Mouse (Mus musculus): ENCODE data around the gene Mbnl2. TPM values are rescaled to one million over a fixed set of nuclear protein-coding genes. Genes with fewer than 3 reads are reported as not detected.

Mbnl2 gene
- polyA plus RNA-seq (2015; fragmentation: Nextera tagmentation; extraction: Ambion mirVana) = 18.7 and 19.4 TPM in 2 replicates

DNA sequence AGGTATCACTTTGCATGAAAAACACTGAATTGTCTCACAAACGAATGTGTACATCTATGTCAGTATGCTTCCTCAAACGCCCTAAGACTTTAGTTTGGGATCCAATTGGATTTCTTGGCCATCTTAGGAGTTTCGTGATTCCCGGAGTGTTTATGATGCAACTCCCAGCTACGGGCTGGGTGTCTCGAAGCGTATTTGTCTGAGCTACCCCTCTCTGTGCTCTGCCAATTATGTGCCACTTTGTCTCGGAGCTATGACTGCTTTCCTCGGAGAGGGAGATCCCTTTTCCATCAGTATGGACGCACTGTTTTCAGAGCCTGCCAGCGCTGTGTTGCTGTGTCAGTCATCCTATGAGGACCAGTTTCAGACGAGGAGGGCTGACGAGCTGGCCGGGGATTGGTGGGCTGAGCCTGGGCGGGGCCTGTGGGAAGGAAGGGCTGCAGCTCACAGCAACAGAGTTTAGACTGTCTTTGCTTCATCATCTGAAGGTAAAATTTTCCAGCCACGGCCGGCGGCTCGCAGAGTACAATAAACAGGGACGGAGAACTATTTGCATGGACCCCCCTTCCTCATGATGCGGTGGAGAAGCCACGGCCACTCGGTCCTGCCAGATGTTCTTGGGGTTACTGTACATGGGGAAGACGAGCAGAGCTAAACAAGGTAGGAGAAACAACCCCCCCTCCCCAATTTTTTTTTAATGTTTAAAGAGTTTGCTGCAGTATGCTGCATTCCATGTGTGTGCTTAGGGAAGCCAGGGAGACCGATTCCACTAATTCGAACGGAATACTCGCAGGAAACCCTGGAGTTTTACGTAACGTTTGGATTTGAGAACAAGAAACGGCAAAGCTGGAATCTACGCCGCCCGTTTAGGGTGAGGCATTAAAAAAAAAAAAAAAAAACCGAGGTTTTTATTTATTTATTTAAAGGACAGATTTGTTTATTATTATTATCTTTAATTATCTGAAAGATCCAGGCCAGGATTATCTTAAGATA lies at the start of gene Mbnl2:
Mbnl2 (plus strand) TSS at position 424 of the 993 bp plus-strand sequence.
- Histone ChIP-seq H3K9me3 (replicated peaks) (no peaks in the 10 kb centered on the region), H3K4me1 (peaks cover 56% of the 10 kb centered on the region), H3K4me3 (peak within 1 kb of the TSS; percentile 65), H3K4me2 (peak within 1 kb of the TSS; percentile 69), H3K36me3 (ENCODE audit: poor library complexity, severe bottlenecking) (no peaks in the 10 kb centered on the region), H3K27me3 (no peaks in the 10 kb centered on the region), H3K27ac (peak within 1 kb of the TSS; percentile 89), H3K9ac (peak within 1 kb of the TSS; percentile 67)
- 1% methylated on average over 35 of the region's 35 CpGs for WGBS
- peak; percentile 99 for ATAC-seq

DNA sequence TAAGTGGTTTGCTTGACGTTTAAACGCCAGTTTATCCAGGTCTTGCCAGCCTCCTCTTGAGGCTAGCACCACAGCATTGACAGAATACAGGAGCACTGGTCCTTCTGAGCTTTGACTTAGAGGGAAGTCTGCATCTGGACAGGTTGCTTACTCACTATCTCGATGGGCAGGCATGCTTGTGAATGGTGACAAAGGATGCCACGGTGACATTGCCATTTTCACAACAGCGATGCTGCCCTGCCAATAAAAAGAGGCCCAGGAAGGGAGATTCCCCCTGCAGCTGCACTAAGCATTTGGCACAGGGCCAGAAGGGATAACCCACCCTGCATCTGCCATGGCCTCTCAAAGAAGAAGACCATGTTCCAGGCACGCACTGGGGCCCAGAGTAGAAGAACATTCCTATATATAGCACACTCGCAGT lies 43.4 kb upstream of the Mbnl2 start:
- Histone ChIP-seq H3K9ac (no peak overlapping the region), H3K27ac (no peak overlapping the region)
- WGBS = 58% methylated on average over 7 of the region's 7 CpGs

DNA sequence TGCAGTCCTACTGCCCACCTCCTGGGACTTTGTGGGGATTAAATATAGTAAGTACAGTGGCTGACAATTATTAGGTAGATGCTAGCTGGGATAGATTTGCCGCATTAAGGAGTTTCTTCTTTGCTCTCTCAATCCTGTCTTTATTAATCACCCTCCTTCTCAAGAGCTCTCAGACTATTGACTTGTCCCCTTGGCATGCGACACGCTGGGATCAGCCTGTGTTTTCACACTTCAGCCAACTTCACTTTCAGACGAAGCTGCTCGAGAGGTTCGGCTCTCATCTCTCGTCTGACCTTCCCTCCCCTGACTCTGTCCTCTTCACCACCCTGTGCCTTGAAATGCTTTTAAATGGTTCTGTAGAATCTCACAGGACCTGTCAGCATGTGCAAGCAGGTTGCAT lies 39.9 kb upstream of the Mbnl2 start:
- Histone ChIP-seq H3K36me3 (ENCODE audit: poor library complexity, severe bottlenecking) (no peaks in the 10 kb centered on the region), H3K9me3 (replicated peaks) (no peaks in the 10 kb centered on the region), H3K4me3 (no peak overlapping the region), H3K27ac (no peak overlapping the region), H3K27me3 (no peaks in the 10 kb centered on the region), H3K9ac (no peak overlapping the region), H3K4me2 (no peak overlapping the region), H3K4me1 (peaks cover 7% of the 10 kb centered on the region)
- 81% methylated on average over 7 of the region's 7 CpGs for WGBS
- no peak for ATAC-seq

More for the DNA sequence above, 43.4 kb upstream of the Mbnl2 start:
- 0 out of 2 replicates have a peak, but pooled peaks cover 5% of the 10 kb centered on the region for H3K9me3 ChIP-seq (replicated peaks)
- H3K4me2 ChIP-seq = no peak overlapping the region
- H3K27me3 ChIP-seq = no peaks in the 10 kb centered on the region
- no peaks in the 10 kb centered on the region for H3K36me3 ChIP-seq (ENCODE audit: poor library complexity, severe bottlenecking)
- ATAC-seq = 0 out of 2 replicates have a peak, but pooled peaks have one; percentile 10
- peaks cover 7% of the 10 kb centered on the region for H3K4me1 ChIP-seq
- no peak overlapping the region for H3K4me3 ChIP-seq

DNA sequence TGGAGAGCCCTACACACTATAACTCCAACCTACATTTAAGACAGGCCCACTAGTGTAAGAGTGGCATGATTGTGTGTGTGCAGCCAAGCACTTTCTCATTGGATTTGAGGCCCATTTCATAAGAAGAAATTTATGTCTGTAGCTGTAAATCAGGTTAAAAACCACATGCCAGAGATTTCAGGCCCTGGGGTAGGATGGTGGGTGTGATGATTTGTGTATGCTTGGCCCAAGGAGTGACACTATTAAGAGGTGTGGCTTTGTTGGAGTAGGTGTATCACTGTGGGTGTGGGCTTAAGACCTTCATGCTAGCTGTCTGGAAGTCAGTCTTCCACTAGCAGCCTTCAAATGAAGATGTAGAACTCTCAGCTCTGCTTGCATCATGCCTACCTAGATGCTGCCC lies 37.0 kb upstream of the Mbnl2 start:
- no peak overlapping the region for H3K9ac ChIP-seq
- no peaks in the 10 kb centered on the region for H3K36me3 ChIP-seq (ENCODE audit: poor library complexity, severe bottlenecking)
- no peak overlapping the region for H3K4me2 ChIP-seq
- no peak for ATAC-seq
- no peak overlapping the region for H3K27ac ChIP-seq
- no peak overlapping the region for H3K4me3 ChIP-seq
- H3K9me3 ChIP-seq (replicated peaks) = no peaks in the 10 kb centered on the region
- H3K4me1 ChIP-seq = no peaks in the 10 kb centered on the region
- no peaks in the 10 kb centered on the region for H3K27me3 ChIP-seq

DNA sequence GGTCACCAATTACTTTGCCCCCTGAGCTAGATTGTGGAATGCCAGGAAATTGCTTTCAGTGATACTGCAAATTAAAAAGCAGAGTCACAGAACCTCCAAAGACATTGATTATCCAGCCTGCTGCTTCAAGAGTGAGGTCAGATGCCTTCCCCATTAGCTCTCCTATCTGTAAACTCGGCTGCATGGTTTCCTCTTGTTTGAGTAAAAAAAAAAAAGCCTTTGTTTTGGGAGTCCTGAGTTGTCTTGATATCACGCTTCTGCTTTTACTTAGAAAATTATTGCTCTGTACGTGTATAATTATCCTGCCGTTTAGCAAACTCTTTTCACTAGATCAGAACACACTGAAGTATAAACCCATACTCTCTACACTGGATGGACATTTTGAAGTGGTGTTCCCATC lies 35.3 kb upstream of the Mbnl2 start:
- WGBS = 70% methylated on average over 4 of the region's 4 CpGs

DNA sequence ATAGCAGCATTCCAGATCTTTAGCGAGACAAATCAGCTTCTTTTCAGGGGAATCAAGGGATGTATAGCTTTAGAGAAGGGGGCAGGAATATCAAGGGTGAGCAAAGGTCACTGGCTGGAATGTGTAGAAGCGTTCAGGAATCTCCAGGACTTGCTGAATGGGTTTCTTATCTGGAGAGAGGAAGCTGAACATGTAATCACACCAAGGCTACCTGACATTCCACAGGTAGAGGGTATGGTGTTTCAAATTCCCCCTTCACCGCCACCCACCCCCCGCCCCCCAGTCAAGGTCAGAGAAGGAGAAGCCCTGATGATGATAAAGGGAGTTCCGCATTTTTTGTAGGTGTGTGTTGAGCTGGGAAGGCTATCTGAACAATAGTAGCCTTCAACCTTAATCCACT lies 32.8 kb upstream of the Mbnl2 start:
- no peaks in the 10 kb centered on the region for H3K27me3 ChIP-seq
- H3K27ac ChIP-seq = no peak overlapping the region
- no peak overlapping the region for H3K4me3 ChIP-seq
- ATAC-seq = no peak
- H3K4me1 ChIP-seq = no peaks in the 10 kb centered on the region
- no peak overlapping the region for H3K9ac ChIP-seq
- whole genome bisulfite sequencing = 75% methylated on average over 5 of the region's 5 CpGs
- no peaks in the 10 kb centered on the region for H3K9me3 ChIP-seq (replicated peaks)
- H3K4me2 ChIP-seq = no peak overlapping the region
- no peaks in the 10 kb centered on the region for H3K36me3 ChIP-seq (ENCODE audit: poor library complexity, severe bottlenecking)

More for the DNA sequence above, 35.3 kb upstream of the Mbnl2 start:
- H3K4me1 ChIP-seq = no peaks in the 10 kb centered on the region
- H3K4me3 ChIP-seq = no peak overlapping the region
- no peaks in the 10 kb centered on the region for H3K9me3 ChIP-seq (replicated peaks)
- no peak for ATAC-seq
- H3K4me2 ChIP-seq = no peak overlapping the region
- H3K27me3 ChIP-seq = no peaks in the 10 kb centered on the region
- no peak overlapping the region for H3K27ac ChIP-seq
- H3K36me3 ChIP-seq (ENCODE audit: poor library complexity, severe bottlenecking) = no peaks in the 10 kb centered on the region
- no peak overlapping the region for H3K9ac ChIP-seq

DNA sequence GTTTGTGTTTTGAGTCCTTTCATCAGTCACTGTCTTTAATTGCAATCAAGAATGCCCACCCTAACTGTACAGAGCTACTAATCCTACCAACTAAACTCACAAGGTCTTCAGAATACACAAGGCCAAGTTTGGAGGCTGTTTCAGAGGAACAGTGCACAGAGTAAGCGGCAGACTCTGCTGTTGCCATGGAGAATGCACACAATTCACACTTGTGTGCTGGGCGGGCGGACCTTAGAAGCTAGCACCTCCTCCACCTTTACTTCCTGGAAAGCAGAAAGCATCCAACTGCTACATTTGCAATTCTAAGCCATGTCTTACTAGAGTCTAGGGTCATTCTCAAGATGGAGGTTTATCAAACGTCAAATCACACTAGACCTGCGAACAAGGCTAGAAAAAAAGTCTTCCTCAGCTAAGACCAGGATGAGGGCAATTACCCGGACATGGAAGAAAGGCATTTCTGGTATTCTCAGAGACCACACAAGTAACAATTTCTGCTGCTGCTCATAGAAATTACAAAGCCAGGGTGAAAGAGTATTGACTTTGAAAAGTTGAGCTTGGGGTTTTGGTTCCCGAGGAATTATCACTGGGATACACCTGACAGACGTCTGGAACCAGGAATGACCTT lies 30.3 kb upstream of the Mbnl2 start:
- no peak overlapping the region for H3K27ac ChIP-seq
- H3K9me3 ChIP-seq (replicated peaks) = no peaks in the 10 kb centered on the region
- no peaks in the 10 kb centered on the region for H3K4me1 ChIP-seq
- no peak for ATAC-seq
- H3K27me3 ChIP-seq = no peaks in the 10 kb centered on the region
- no peak overlapping the region for H3K4me2 ChIP-seq
- no peaks in the 10 kb centered on the region for H3K36me3 ChIP-seq (ENCODE audit: poor library complexity, severe bottlenecking)
- no peak overlapping the region for H3K4me3 ChIP-seq
- no peak overlapping the region for H3K9ac ChIP-seq
- 78% methylated on average over 8 of the region's 8 CpGs for WGBS

DNA sequence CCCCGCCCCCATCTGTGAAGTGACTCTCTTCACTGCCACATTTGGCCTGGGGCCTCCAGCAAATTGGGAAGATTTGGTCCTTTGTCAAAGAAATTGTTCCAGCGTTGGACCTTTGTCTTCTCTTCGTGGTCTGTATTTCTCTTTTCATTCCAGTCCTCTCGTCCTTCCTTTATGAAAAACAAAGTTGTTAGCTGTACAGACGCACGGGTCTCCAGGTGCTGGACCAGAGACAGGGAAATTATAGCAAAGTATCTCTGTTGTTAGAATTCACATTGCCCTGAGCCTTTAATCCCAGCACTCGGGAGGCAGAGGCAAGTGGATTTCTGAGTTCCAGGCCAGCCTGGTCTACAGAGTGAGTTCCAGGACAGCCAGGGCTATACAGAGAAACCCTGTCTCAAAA lies 22.1 kb upstream of the Mbnl2 start:
- no peaks in the 10 kb centered on the region for H3K9me3 ChIP-seq (replicated peaks)
- no peak overlapping the region for H3K27ac ChIP-seq
- H3K4me2 ChIP-seq = no peak overlapping the region
- H3K4me1 ChIP-seq = no peaks in the 10 kb centered on the region
- H3K36me3 ChIP-seq (ENCODE audit: poor library complexity, severe bottlenecking) = no peaks in the 10 kb centered on the region
- WGBS = 68% methylated on average over 7 of the region's 7 CpGs
- H3K9ac ChIP-seq = no peak overlapping the region
- H3K4me3 ChIP-seq = no peak overlapping the region
- no peaks in the 10 kb centered on the region for H3K27me3 ChIP-seq
- ATAC-seq = no peak

DNA sequence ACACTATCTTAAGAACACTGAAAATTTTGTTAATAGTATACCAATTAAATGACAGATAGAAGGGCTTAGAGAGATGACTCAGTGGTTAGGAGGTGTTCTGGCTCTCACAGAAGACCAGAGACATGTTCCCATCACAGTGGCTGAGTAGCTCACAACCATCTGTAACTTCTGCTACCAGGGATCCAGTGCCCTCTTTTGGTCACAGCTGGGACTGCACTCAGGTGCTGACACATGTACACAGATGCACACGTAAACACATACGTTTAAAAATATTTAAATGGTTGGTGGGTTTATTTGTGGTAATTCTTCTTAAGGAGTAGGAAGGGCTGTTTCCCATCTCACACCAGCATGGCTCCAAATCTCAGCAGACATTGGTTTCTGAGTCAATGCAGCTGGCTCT lies 19.3 kb upstream of the Mbnl2 start:
- Histone ChIP-seq H3K4me1 (no peaks in the 10 kb centered on the region), H3K27me3 (no peaks in the 10 kb centered on the region), H3K27ac (no peak overlapping the region), H3K9ac (no peak overlapping the region), H3K4me2 (no peak overlapping the region), H3K9me3 (replicated peaks) (no peaks in the 10 kb centered on the region), H3K36me3 (ENCODE audit: poor library complexity, severe bottlenecking) (no peaks in the 10 kb centered on the region), H3K4me3 (no peak overlapping the region)
- WGBS = 98% methylated on average over 2 of the region's 2 CpGs
- ATAC-seq = no peak

DNA sequence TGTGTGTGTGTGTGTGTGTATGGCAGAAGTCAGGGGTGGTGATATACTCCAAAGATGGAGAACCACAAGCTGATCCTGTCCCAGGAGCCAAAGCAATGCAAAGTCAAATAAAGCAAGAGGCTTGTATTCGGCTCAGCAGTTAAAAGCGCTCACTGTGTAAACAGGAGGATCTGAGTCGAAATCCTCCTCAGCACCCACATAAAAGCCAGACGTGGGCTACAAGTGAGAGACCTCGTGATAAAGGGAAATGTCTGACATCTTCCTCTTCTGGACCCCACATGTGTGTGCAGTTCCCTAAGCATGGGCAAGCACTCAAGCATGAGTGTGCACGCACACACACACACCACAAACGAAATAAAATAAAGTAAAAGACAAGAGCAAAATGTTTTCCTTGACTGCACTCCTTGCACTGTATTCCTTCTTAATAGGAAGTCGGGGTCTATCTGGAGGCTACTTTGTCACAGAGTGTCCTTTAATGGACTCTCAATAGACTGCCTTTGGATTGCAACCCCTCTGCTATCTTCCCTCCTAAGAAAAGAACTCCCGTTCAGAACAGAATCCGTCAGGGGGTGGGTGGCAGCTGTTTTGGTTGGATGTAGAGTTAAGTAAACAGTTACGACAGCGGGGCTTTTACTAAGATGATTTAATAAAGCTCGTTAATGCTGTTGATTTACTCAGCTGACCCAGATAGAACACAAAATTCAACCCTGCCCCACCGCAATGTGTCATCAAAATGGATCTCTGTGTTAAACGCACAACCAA lies 18.7 kb upstream of the Mbnl2 start:
- Histone ChIP-seq H3K4me3 (no peak overlapping the region), H3K9ac (no peak overlapping the region), H3K27ac (no peak overlapping the region), H3K4me2 (no peak overlapping the region), H3K9me3 (replicated peaks) (no peaks in the 10 kb centered on the region), H3K36me3 (ENCODE audit: poor library complexity, severe bottlenecking) (no peaks in the 10 kb centered on the region), H3K4me1 (no peaks in the 10 kb centered on the region), H3K27me3 (no peaks in the 10 kb centered on the region)
- 72% methylated on average over 15 of the region's 15 CpGs for WGBS
- ATAC-seq = no peak

DNA sequence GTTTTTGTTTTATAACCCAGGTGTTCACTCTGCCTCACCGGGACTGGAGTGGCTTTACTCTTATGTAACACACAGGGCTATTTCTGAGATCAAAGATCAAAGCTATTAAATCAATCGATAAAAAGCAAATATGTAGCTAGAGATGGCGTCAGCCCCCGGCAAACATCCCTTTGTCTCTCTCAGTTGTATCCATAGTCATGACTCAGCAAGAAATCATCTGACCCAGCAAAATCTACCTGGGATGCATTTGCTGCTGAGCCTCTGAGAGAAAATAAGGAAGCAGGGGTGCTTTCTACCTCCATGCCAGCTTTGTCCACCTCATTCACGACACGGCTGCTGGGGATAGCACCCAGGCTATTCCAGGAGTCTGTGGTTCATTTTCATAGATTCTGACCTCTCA lies 18.0 kb upstream of the Mbnl2 start:
- no peak overlapping the region for H3K4me2 ChIP-seq
- H3K4me1 ChIP-seq = no peaks in the 10 kb centered on the region
- H3K27me3 ChIP-seq = no peaks in the 10 kb centered on the region
- WGBS = 92% methylated on average over 6 of the region's 6 CpGs
- H3K9me3 ChIP-seq (replicated peaks) = no peaks in the 10 kb centered on the region
- H3K4me3 ChIP-seq = no peak overlapping the region
- no peak overlapping the region for H3K27ac ChIP-seq
- no peak overlapping the region for H3K9ac ChIP-seq
- no peaks in the 10 kb centered on the region for H3K36me3 ChIP-seq (ENCODE audit: poor library complexity, severe bottlenecking)
- ATAC-seq = no peak

DNA sequence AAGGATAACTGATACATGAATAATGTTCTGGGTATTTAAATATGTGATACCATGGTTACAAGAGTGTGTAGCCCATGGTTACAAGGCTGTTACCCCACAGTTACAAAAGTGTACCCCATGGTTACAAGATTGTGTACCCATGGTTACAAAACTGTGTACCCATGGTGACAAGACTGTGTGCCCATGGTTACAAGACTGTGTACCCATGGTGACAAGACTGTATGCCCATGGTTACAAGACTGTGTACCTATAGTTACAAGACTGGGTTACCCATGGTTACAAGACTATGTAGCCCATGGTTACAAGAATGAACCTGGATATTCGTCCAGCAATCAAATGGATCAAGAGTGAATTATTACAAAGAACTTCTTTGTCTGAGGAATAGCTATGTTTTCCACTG lies 16.0 kb upstream of the Mbnl2 start:
- 78% methylated on average over 1 of the region's 1 CpGs for WGBS
- no peaks in the 10 kb centered on the region for H3K36me3 ChIP-seq (ENCODE audit: poor library complexity, severe bottlenecking)
- no peak overlapping the region for H3K4me3 ChIP-seq
- no peak for ATAC-seq
- H3K9ac ChIP-seq = no peak overlapping the region
- no peak overlapping the region for H3K27ac ChIP-seq
- no peaks in the 10 kb centered on the region for H3K27me3 ChIP-seq
- no peaks in the 10 kb centered on the region for H3K9me3 ChIP-seq (replicated peaks)
- H3K4me1 ChIP-seq = no peaks in the 10 kb centered on the region
- no peak overlapping the region for H3K4me2 ChIP-seq
